Mouse (Mus musculus) megakaryocyte, embryonic 14.5 days (primary cell): Measurements from ENCODE around the gene Kap. TPM values are rescaled to one million over a fixed set of nuclear protein-coding genes. Genes with fewer than 3 reads are reported as not detected.

Experiments used
- H3K27me3 ChIP-seq: replicated peaks from 2 replicates; pipeline ENCODE3; 2012; ENCODE audit warnings: inconsistent platforms
- H3K36me3 ChIP-seq: replicated peaks from 2 replicates; pipeline ENCODE3; 2012; ENCODE audit warnings: low read length, inconsistent platforms, mixed read lengths
- H3K4me1 ChIP-seq: 2 replicates; pipeline ENCODE4 v1.6.1; 2012; ENCODE audit warnings: inconsistent platforms
- H3K4me3 ChIP-seq: replicated peaks from 2 replicates; pipeline ENCODE3; 2012; ENCODE audit warnings: moderate library complexity, mild to moderate bottlenecking, inconsistent platforms
- H3K9me3 ChIP-seq: 2 replicates; pipeline ENCODE4 v1.6.1; 2012; ENCODE audit warnings: inconsistent platforms
- FLI1 ChIP-seq: IDR thresholded peaks from 2 replicates; pipeline ENCODE4 v1.6.1; 2012; ENCODE audit warnings: low read length, inconsistent platforms, mixed read lengths
- GATA1 ChIP-seq: IDR thresholded peaks from 3 replicates; pipeline ENCODE4 v1.6.1; 2012; ENCODE audit warnings: mixed read lengths, low read length, inconsistent platforms, borderline replicate concordance
- polyA plus RNA-seq: library from polyadenylated mRNA; stranded (reverse); fragments of >175 nt; gene quantifications from 2 replicates; pipeline ENCODE4 v1.2.3, GENCODE M21; 2012; ENCODE audit warnings: low replicate concordance; ENCODE audit not compliant: insufficient read depth

Kap gene
- polyA plus RNA-seq, 1 experiment: not detected

- TF ChIP-seq GATA1 (no peak), FLI1 (no peak)
- Histone ChIP-seq H3K4me3 (no peak overlapping the region), H3K4me1 (no peaks in the 10 kb centered on the region), H3K27me3 (no peaks in the 10 kb centered on the region), H3K36me3 (no peaks in the 10 kb centered on the region), H3K9me3 (no peaks in the 10 kb centered on the region)
These were observed 41.2 kb downstream of the Kap start for GRCm38 (mm10) chr6:133812342-133812741.

Other genes with a start within 250 kb of the Kap start
- 152 and 256 TPM in 2 replicates for gene Etv6, start 181.9 kb upstream of the Kap start, polyA plus RNA-seq